Mouse (Mus musculus): ENCODE measurements around the gene 1700017B05Rik. TPM values are rescaled to one million over a fixed set of nuclear protein-coding genes. Genes with fewer than 3 reads are reported as not detected.

Gene 1700017B05Rik
- total RNA-seq, 2 experiments from 2014 or later: 38.2 to 40.2 TPM

DNA sequence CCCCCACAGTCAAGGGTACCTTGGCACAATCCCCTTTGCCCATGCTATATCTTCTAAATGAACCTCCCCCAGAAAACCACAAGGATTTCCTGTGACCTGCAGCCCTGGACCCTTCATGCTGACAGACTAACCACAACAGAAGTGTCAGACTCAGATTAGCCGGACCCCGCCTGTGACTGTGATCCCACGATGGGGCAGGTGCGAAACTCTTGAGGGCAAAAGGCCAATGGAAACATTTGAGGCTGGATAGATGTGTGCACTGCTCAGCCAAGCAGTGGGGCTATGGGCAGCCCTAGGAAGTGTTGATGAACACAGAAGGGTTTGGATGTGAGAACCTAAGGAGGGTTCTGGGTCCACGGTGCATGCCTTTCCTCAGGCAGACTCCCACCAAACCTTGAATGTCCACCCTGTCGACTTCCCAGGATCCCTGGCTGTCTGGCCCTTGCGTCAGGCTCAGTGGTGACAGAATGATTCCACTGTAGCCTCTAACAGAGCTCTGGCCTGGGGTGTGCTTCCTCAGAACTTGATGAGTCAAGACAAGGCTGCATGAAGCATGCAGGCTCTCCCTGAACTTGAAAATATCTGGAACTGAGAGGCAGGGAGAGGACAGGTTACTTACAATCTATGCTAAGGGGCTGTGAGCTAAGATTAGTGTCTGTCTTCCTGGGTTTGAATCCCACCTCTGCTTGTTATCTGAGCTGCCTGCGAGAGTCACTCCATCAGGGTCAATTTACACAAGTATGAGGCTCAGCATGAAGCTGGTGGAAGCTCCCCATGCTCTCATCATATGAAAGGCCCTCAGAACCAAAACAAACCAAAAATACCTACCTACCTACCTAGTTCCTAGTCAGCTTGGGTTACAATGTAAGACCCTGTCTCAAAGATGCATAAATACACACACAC lies 10.7 kb upstream of the 1700017B05Rik start:
- DNase-seq: no peak

GRCm38 (mm10) chr9:57271837-57272562 lies 9.6 kb upstream of the 1700017B05Rik start:
- DNase-seq: peak; percentile 71

DNA sequence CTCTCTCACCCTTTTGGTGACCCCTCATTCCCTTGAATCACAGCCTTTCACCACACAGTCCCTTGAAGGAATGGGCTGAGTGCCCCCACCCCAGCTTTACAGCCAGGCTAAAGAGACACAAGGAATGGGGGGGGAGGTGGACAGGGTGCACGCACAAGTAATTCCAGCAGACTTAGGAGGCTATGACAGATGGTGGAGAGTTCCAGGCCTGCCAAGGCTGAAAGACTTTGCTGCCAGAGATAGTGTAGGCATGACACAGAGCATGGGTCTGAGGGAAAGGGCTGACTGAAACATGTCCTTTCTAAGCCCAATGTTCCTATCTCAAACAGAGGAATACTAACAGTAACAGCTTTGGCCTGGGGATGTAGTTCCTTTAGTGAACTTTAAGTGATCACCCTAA lies 8.7 kb upstream of the 1700017B05Rik start:
- DNase-seq: no peak

- DNase-seq: no peak
Observed at GRCm38 (mm10) chr9:57270399-57270798, 8.0 kb upstream of the 1700017B05Rik start.

- no peak for DNase-seq
Observed at GRCm38 (mm10) chr9:57269384-57269783, 7.0 kb upstream of the 1700017B05Rik start.

GRCm38 (mm10) chr9:57268575-57268974 lies 6.2 kb upstream of the 1700017B05Rik start:
- DNase-seq: no peak

- DNase-seq: no peak
Observed at GRCm38 (mm10) chr9:57268078-57268477, 5.7 kb upstream of the 1700017B05Rik start.

- DNase-seq: no peak
Observed at GRCm38 (mm10) chr9:57267421-57267820, 5.0 kb upstream of the 1700017B05Rik start.

DNA sequence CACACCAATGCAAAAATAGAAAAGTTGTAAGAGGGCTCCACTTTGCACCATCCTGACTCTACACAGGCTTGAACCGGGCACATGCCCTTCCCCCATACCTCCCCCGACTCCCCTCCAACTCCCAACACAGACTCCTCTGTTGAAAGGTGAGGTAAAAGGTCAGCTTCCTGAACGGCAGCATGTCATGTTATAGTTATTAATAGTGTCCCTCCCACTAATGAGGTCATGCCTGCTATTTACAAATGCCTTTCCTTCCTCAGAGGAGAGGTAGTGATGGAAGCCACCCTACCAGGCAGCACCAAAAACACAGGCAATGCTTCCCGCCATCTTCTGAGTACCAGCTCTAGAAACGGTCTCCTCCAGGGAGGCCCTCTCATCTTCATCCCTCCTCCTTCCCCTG lies 2.7 kb upstream of the 1700017B05Rik start:
- DNase-seq: no peak

DNA sequence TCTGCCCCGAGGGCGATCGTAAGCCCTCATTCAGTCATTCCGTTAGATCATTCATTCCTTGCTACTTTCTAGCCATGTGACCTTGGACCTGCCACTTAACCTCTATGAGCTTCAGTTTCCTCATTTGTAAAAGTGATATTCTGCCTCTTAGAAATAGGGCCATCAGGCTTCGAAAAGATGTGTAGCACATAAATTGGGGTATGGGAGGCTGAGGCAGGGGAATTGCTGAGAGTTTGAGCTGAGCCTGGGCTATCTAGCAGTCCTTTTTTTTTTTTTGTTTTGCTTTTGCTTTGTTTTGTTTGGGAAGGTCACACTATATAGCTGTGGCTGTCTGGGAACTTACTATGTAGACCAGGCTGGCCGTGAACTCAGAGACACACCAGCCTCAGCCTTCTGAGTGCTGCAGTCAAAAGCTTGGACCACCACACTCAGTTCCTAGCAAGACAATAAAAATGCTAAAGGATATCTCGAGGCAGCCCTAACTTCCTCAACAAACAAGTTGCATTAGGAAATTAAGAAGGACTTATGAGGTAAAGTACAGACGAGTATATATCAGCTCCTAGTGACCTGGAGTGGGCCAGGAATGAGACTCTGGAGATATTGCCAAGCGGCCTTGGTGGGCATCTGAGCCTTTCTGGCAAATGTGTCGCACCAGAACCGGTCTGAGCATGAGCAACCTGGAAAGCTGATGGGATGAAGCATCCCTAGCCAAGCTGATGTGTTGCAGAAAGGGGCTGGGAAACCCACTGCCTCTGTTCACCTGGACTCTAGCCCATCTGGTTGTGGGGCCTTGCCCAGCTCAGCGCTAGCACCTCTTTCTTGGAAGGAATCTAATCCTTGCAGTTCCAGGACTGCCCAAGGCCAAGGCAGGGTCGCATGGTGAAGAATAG lies 628 bp upstream of the 1700017B05Rik start:
- no peak for DNase-seq

DNA sequence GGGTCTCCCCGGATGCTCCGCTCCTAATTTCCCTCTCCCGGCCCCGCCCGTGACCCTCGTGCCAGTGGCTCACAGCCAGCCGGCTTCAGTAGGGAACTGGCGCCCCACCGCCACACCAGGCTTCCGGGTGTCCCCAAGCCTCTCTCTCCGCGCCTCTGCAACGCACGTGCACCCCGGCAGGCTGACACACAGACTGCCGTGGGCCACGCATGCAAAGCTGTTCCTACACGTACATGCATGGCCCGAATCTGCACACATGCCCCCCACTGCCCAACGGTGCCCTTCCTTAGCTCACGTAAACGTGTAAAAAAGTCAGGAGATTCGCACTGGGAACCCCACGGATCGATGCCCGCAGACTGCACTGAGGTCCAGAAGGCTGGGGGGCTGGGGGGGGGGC lies 898 bp downstream of the 1700017B05Rik start:
- DNase-seq: peak; percentile 75

GRCm38 (mm10) chr9:57260940-57261339 lies 1.5 kb downstream of the 1700017B05Rik start:
- no peak for DNase-seq

GRCm38 (mm10) chr9:57259736-57260135 lies 2.7 kb downstream of the 1700017B05Rik start:
- DNase-seq: peak; percentile 97

- peak; percentile 59 for DNase-seq
Observed at GRCm38 (mm10) chr9:57257627-57258026, 4.8 kb downstream of the 1700017B05Rik start.

- DNase-seq: no peak
Observed at GRCm38 (mm10) chr9:57256861-57257260, 5.6 kb downstream of the 1700017B05Rik start.

- no peak for DNase-seq
Observed at GRCm38 (mm10) chr9:57256309-57256708, 6.1 kb downstream of the 1700017B05Rik start.

DNA sequence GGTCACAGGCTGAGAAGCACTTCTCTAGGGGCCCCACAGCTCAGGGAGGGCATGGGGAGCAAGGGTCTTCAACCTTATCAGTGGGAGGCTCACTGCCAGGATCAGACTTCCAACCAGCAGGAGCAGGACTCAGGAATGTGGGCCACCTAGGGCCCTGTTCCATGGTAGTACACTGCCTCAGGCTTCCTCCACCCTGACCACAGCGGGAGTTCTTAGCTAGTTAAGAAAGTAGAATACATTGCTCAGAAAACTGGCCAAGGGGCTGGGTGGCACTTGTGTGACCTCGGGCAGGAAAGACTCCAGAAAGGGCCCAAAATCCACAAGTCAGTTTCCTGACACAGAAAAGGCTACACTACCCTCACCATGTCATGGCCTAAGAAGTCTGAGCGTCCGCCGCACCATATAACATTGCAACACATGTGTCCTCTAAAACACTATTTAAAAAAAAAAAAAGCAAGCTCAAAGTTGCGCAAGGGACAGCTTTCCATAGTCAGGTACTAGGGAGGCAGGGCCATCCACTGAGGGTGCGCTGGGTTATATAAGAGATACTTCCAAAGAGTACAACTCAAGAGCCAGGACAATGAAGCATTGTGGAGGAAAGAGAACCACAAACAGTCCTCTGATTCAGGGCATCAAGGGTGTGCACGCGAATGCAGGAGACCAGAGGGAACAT lies 7.5 kb downstream of the 1700017B05Rik start:
- no peak for DNase-seq

DNA sequence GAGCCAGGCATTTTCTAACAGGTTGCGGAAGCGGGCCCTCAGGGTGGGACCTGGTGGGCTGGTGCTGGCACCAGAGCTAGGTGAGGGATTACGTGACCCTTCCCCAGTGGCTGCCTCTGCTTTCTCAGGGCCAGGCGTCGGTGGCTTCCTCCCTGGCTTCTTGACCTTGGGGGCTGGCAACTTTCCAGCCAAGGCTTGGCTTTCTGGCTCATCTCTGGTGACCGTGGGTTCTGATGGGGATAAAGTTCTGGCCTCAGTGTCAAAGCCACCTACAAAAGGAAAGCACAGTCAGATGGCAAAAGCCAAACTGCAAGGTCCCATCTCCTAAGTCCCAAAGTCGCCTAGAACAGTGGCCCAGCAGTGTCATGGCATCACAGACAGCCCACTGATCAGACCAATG lies 8.4 kb downstream of the 1700017B05Rik start:
- DNase-seq: peak; percentile 62

GRCm38 (mm10) chr9:57251139-57251538 lies 11.3 kb downstream of the 1700017B05Rik start:
- DNase-seq: peak; percentile 4

DNA sequence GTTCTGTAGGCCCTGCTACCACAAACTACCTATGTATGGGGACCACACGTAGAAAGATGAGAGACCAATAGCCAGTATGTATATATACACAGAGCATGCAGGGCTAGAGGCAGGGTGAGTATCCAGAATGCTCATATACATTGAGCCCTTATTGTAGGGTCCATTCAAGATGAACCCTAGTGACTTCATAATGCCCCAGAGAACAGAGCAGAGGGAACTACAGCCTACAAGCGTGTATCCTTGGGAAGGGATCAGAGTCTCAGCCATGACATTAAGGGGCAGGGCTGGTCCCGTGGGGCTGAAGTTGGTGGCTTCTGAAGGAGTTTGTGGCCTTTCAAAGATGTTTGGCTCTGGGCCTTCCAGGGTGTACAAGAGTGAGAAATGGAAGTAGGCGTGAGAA lies 12.4 kb downstream of the 1700017B05Rik start:
- DNase-seq: peak; percentile 1

Measured in adrenal gland, postnatal 10 days (tissue).